Mouse (Mus musculus) CD8-positive naive resting alpha-beta T cell, adult 2 months (primary cell): ENCODE measurements around the gene Mospd3.

Experiments used
- DNase-seq, 2 experiments: peaks; one replicate each; pipeline ENCODE4 v3.0.0; 2022; ENCODE audit warnings: low read depth in 2 of 2, low spot score in 2 of 2

The Mospd3 gene

DNA sequence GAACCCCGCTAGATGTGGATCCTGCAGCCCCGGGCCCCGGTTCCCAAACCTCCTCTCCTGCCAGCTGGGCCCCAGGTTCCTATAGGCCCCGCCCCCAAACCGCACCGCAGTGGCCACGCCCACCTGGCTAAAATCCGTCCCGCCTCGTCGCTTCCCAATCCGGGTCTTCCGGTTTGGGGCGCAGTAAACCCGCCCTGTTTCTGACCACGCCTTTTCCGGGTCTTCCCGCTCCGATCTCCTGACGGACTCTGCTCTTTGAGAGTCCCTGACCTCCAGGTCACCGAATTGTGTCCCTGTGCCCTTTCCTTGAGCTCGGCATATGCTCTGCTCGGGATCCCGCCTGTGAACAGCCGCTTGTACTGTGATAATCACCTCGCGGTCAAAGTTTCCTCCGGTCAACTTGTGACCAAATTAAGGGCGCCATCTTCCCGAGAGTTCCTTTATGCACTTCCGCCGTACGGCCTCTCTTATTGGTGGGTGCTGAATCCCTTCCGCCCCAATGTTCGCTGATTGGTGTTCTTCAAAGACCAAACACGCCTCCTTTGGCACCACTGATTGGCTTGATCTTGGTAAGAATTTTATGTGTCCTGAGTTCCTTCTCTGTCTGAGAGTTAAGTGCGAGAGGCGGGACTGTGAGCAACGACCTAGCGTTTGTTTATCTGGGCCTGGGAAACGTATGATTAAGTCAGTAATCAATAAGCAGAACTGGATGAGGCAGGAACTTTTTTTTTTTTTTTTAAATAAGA is at the start of gene Mospd3:
Gene Mospd3, minus strand, starts transcription at position 440 of the 746 bp plus-strand sequence.
- peak; percentile 89 to 95 for DNase-seq

DNA sequence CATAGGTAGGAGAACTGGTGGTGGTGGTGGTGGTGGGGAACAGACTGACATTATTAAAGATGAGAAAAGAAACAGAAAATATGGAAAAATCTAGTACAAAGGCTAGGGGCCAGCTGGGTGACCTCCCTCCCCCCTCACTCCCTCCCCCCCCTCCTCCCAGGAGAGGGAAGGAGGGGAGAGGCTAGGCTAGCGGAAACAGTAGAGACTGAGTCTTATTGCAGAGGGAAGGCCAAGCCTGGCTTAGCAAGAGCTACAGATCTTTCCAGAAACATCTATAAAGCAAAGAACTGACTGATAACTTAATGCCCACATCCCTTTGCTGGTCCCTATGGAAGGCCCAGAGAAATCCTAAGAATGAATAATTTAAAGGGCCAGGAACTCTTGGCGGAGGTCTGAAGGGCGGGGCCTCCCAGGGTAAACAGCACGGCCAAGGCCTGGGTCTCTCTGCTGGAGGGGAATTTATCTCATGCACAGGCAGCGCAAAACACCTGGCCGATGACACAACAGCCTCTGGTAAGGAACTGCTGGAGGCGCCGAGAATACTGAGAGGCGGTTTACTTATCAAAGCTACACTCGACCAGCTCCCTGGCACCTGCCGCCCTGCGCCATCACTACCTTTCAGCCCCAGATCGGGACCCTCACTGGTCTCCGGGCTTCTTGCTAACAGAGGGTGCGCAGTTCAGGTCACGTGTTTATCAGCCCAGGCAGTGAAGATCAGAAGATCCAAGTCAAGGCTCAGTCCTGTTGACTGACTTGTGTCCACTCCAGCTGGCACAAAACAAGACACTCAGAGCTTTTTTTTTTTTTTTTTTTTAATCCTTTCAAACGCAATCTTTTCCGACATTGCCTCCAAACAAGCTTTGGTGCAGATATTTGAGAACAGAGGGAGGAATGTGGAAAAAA is 49.1 kb upstream of the Mospd3 start:
- no peak for DNase-seq

DNA sequence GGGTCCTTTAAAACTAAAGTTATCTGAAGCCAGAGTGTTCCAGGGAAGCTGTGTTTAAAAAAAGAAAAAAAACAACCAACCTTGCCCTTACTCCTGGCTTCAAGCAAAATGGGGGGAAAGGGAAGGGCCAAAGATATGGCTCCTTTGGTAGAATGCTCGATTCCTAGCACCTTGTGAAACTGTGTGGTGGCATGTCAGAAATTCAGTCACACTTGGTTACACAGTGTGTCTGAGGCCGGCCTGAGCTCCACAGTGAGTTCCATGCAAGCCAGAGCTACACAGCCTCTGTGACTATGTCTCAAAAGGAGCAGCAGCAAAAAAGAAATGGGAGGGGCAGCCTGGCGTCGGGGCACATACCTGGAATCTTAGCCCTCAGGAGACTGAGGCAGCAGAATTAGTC is 48.4 kb upstream of the Mospd3 start:
- DNase-seq: no peak

DNA sequence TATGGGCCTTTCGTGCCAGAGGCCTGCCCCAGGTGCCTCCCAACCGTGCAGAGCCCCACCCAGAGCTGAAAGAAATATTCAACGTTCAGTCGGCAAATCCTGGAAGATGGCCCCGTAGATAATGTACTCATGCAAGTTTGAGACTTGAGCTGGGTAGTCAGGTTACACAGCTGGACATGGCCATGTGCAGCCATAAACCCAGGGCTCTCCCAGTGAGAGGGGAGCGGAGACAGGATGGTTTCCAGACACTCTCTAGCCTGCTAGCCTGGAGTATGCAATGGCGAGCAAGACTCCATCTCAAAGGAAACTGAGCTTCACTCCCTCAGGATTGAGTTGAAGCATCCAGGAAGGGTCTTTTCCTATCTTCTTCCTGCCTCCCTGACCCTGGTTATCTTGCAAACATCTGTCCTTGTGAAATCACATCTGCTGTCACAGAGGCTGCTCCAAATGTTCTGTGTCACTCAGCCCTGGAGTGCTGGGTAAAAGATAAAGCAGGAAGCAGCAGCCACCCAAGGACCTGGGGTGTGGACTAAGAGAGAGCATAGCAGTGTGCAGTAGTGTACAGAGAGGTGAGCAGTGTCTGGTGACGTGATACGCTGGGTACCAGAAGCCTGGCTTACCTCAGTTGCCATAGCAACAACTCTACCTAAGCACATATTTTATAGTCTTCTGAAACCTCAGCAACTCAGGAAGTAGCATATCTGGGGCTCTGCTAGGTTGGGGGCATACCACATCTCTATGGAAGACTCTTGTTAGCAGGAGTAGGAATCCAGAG is 47.2 kb upstream of the Mospd3 start:
- no peak for DNase-seq

DNA sequence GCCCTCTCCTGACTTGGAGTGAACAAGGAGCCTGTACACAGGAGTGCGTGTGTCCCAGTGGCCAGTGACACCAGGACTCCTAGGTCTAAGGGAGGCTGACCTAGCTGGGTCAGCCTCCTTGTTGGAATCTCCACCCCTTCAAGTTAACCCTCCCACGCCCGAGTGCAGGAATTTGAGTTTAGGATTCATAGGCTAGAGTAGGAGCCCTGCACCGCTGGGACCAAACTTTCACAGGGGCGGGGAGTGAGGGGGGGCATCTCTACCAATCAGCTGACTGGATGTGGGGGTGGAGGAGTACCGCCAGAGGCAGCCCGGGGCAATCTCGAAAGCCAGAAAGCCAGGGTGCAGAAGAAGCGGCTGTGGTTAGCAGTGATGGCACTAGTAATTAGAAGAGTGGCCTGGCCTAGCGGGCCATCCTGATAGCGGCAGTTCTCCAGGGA is 44.8 kb upstream of the Mospd3 start, which contains the start of gene Irs3:
Gene Irs3, minus strand, starts transcription at position 63 of the 440 bp plus-strand sequence.
- DNase-seq: no peak

DNA sequence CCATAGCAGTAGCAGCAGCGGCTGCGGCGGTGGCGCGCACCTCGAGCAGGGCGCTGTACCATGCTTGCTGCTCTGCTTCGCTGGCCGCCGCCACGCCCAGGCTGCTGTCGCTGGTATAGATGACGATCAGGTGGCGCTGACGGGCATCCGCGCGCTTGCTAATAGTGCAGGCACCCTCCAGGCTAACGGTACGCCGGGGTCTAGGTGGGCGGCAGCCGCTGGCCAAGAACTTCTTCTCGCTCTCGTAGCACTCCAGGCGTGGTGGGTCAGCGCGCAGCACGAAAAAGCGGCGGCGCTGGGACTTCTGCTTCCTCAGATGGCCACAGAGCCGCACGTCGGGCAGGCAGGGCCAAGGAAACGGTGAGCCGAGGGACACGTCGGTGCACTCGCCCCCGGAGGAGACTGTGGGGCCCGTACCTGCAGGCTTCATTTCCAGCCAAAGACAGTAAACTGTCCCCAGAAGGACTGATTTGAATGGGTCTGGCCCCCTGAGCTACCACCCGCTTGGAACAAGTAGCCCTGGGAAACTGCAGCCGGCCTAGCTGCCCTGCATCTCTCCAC is 44.3 kb upstream of the Mospd3 start:
- DNase-seq: peak in 1 of 2 experiments; percentile 11

DNA sequence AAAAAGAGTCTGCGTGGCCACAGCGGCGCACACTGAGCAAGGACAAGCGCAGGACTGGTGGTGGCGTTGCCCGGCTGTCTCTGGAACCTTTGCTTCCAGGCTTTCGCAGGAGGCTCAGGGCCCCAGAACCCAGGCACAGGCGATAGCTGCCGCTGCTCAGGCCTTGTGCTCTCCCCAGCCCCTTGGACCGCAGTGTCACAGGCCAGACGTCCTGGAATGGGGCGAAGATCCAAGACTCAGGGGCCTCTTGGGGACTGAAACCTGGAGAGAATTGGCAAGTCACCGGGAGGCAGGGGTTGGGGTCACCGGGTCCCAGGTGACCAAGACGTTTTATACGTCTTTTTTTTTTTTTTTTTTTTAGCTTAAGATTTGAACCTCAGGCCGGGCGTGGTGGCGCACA is 43.6 kb upstream of the Mospd3 start:
- DNase-seq: no peak

DNA sequence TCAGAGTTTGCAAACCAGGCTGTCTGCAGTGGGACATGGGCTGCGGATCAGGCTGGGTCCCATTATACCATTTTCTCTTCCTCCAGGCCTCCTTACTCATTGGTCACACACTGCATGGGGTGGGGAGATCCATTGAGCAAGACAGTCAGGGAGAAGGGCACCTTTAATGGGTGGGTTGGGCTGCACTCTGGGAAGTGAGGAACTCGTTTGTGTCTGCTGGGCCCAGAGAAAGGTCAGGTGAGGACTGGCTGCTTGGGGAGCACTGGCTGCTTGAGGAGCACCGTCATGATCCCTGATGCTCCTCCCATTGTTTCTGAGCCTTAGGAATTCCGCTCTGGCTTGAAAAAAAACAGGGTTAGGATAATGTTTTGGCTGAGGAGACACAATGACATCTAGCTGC is 42.0 kb upstream of the Mospd3 start:
- no peak for DNase-seq

DNA sequence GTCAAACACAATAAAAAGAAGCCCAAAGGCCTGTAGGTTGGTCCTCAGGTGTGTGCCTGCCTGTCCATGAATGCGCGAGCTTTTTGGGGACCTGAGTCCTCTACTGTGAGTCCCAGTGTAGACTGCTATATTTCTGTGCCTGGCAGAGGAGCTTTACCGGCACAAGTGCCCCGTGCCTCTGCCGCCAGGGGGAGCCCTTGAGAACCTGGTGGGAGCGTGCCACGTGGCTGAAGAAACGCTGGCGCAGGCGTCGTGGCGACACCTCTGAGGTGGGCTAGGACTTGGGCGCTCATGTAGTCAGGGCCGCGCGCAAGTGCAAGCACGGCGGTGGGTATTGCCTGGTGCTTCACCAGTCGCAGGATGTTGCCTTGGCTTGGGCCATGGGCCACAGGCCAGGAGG is 40.2 kb upstream of the Mospd3 start, which contains the start of gene Sap25:
Gene Sap25, plus strand, starts transcription at position 281 of the 400 bp plus-strand sequence.
- peak; percentile 24 to 45 for DNase-seq

DNA sequence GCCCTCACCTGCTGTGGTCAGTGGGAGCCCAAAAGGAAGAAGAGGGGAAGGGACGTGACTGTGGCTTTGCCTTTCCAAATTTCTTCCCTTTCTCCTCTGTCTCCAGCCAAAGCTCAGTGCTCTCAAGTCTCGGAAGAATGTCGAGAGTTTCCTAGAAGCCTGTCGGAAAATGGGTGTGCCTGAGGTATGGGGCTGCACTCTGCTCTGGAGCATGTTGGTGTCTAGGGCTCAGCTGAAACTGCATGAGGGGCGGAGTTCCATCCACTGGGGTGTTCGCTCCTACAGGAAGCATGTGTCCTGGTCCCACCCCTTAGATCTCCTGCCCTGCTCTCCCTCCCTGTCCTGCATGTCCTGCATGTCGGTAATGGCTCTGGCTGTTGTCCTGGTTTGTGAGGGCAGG is 38.6 kb upstream of the Mospd3 start:
- DNase-seq: no peak

DNA sequence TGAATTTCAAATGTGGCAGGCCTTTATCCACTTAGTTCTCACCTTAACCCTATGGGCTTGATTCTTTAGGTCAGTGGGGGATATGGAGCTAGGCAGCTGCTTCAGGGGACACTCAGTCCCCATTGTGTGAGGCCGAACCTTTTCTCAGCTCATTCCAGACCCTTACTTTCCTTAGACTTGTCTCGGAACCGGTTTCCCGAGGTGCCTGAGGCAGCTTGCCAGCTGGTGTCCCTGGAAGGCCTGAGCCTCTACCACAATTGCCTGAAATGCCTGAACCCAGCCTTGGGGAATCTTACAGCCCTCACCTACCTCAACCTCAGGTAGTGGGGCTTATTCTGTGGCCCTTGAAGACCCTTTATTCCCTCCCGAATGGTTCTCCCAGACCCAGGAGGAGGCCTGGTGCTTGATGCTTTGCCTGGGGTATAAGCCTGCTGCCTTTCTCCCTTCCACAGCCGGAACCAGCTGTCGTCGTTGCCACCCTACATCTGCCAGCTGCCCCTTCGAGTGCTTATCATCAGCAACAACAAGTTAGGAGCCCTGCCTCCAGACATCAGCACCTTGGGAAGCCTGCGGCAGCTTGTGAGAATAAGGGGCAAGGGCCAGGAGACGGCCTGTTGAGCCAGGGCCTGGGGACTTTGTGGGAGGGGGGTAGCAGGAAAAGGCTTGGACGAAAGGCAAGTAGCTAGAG is 32.7 kb upstream of the Mospd3 start:
- DNase-seq: no peak

DNA sequence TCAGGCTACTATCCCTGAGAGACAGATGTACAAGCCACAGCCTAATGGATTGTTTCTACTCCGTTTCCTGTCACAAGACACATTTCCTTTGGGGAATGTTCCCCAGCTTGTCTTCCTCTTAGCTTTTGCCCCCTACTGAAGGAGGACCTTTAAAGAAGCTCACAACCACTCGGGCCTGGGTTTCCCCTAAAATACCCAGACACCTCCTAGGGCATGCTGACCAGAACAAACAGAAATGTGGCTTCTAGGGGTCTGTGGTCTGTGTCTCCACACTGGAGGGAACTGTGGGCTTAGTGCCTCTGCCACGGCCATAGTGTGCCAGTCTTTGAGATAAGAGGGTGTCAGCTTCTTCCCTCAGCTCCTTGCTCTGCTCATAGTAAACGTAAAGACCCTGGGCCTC is 30.7 kb upstream of the Mospd3 start:
- peak in 1 of 2 experiments; percentile 19 for DNase-seq

DNA sequence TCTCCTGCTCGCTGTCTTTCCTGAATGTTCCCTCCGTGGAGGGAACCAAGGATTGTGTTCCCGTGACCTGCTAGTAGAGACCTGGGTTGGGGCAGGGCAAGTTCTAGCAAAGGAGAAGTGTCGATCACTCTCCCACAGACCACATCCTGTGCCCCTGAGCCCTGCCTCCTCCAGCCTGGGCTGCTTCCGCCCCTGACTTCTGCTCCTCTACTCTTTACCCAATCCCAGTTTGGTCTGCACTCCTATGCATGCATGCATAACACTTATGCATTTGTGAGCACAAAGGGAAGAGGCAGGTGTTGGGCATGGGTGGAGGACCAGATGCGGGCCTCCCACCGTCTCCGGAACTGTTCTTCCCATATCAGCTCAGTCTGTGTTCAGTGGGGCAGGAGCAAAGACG is 30.3 kb upstream of the Mospd3 start:
- peak; percentile 71 to 80 for DNase-seq

DNA sequence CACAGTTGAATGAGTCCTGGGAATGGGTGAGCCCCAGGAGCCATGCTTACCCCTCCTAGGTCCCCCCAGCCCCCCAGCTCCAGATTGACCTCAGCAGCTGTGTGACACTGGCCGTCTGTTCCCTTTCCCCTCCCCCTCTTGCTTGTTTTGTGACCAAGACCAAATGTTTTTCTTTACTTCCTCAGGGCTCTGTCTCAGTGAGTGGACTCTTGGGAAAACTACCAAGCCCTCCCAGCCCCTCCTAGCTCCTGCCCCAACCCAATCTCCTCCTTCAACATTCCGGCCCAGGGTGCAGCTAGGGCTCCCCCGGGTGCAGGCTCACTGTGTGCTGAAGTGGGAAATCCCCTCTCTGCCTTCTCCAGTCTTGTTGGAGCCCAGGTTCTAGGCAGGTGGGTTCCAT is 29.7 kb upstream of the Mospd3 start:
- DNase-seq: no peak

DNA sequence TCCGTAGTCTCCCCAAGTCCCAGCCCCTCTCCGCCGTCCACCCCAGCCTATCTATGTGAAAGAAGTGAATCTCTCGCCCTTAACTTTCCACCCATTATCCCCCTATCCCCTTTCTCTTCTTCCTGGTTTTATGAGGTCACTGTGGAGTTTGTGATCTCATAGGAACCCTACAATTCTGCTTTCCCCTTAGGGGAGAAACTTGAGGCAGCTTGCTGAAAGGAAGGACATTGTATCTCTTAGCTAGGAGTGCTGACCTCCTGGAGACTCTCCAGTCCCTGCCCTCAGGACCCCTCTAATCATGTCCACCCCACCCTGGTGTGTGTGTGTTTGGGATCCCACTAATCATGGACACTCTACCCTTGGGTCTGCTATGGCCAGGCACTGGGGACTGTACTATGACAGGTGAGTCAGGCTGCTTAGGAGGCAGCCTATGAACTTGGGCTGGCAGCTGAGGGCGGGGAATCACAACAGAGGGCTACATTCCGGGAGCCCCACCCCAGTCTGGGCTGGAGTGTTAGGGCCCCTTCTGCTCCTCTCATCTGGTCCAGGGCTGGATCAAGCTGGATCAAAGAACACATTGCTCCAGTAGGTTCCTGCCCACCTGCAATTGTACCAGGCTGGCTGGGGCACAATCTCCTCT is 29.2 kb upstream of the Mospd3 start:
- DNase-seq: no peak

DNA sequence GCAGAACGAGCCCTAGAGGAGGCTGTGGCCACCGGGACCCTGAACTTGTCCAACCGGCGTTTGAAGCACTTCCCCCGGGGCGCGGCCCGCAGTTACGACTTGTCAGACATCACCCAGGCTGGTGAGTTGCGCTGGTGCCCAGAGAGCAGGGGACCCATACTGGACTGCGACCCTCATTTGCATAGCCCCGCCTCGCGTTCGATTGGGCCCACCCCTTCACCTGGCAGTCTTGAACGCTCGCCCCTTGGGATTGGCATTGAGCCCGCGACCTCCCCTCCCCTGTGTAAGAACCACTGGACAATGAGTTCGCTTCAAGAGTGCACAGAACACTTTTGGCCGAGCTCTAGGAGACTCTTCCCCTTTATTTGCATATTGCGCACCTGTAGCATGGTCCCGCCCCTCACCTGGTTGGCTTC is 28.5 kb upstream of the Mospd3 start:
- DNase-seq: no peak

DNA sequence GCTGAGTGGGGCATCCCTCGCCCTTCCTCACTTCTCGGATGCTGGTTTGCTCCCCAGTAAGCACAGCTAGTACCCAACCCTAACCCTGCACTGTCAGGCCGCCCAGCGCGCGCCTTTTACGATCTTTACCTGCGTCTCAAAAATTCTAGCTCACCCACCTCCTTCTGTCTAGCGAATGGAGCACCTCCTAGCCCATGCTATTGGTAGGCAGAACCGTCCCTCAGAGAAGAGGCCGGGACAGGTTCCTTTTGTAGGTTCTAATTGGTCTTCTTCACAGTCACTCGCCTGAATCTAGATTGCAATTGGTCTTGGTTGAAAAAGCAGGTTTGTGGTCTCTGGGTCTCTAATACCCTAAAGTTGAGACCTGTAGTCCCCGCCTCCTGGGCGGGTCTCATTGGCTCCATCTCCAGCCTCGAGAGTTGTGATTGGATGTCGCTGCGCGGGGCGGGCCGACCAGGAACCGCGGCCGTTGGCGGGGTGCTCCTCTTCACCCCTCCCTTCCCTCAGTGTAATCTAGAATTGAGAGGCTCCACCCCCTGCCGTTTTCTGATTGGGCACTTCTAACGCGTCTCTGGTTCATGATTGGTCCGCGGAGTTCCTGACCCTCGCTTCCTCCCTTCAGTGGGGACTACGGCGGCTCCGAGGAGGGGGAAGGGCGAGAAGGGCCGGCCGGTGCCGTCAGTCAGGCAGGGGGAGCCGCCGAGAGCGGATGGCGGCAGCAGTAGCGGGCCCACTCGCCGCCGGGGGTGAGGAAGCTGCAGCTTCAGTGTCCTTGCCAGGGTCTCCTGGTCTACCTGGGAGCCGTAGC is 27.8 kb upstream of the Mospd3 start, which contains the start of the genes Fbxo24, Lrch4 and Gm20605:
Gene Fbxo24, minus strand, starts transcription at position 505 of the 808 bp plus-strand sequence.
Gene Lrch4, plus strand, starts transcription at position 624 of the 808 bp plus-strand sequence.
Gene Gm20605, plus strand, starts transcription at position 678 of the 808 bp plus-strand sequence.
- peak; percentile 99 for DNase-seq

DNA sequence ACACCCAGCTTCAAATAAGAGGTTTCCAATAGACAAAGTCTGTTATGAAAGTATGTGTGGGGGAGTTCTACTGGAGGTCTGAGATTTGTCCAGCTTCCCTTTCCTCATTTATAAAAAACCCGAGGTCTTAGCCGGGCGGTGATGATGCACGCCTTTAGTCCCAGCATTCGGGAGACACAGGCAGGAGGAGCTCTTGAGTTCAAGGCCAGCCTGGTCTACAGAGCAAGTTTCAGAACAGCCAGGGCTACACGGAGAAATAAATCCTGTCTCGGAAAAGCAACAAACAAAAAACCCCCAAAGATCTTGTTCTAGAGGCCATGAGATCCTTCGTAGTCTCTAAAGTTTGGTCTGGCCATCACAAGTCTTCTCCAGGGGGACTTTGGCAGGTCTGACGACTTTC is 27.1 kb upstream of the Mospd3 start:
- DNase-seq: no peak
